Mouse (Mus musculus): ENCODE data around the gene Zglp1.

Zglp1 gene

DNA sequence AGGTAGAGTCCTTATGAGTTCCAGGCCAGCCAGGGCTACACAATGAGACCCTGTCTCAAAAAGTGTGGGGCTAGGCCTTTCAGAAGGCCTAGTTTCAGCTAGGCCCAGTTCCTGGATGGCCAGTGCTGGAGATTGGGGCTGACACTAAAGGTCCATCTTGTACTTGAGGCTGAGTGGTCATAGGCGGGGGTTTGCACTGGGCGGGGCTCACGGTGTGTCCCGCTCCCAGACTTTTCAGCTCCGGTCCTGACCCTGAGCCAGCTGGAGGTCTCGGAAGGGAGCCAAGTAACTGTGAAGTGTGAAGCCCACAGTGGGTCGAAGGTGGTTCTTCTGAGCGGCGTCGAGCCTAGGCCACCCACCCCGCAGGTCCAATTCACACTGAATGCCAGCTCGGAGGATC is 40.0 kb downstream of the Zglp1 start:
- no peak for DNase-seq (ENCODE audit: low spot score)

DNA sequence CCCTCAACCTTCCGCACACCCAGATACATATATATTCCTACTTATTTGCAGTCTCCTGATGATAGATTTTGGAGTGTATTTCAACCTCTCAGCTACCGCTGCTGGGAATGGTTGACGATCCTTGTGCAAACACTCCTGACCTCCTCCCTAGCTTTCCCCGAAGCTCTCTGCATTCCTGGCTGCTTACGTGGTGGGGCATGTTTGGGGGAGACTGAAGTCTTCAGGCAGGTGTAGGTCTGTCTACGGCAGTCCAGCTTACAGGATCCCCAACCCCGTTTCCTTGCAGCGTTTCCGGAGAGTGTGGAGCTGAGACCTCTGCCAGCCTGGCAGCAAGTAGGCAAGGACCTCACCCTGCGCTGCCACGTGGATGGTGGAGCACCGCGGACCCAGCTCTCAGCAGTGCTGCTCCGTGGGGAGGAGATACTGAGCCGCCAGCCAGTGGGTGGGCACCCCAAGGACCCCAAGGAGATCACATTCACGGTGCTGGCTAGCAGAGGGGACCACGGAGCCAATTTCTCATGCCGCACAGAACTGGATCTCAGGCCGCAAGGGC is 41.6 kb downstream of the Zglp1 start:
- no peak for DNase-seq (ENCODE audit: low spot score)

DNA sequence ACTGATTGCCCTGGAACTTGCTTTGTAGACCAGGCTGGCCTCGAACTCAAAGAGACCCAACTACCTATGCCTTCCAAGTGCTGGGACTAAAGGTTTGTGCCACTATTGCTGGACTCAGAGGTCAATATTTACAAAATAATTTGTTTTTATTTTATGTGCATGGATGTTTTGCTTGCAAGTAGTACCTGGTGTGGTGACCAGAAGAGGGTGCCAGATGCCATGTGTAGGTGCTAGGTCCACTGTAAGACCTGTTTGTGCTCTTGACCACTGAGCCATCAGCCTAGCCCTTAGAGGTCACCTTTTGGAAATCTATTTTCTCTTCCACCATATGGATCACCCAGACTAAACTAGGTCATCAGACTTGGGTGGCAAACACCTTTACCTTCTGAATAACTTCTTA is 44.2 kb downstream of the Zglp1 start:
- no peak for DNase-seq (ENCODE audit: low spot score)

DNA sequence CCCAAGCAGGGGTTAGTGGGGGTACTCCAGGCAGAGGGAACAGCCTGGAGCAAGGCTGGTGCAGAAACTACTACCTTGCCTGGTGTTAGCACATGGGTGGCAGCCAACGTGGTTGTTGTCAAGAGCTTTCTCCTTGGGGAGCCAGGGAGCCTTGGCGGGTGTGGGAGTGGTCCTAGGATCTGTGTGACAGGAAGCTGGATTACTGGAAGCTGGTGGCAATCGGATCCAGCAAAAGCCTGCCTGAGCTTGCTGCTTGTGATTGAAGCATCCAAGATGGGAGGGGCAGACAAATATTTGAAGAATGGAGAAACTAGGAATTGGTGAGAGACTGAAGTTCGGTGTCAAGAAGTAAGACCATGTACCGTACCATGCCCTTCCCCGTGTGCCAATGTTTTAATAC is 44.6 kb downstream of the Zglp1 start:
- DNase-seq (ENCODE audit: low spot score) = no peak

DNA sequence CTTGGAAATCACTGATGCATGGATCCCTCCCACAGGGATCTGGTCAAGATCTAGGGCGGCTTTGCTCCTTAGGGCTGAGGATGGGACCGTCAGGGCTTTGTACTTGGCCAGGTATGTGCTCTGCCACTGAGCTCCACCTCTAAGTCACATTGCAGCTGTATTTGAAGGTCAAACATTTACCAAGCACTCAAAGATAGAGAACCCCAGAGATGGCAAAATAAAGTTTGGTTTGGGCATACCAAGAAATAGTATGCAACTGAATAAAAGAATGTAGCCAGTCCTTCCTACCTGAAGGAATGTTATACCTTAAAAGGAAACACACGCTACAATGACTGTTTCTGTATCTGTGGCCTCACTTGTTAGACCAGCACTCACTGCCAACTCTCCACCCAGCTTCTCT is 45.5 kb downstream of the Zglp1 start:
- no peak for DNase-seq (ENCODE audit: low spot score)

DNA sequence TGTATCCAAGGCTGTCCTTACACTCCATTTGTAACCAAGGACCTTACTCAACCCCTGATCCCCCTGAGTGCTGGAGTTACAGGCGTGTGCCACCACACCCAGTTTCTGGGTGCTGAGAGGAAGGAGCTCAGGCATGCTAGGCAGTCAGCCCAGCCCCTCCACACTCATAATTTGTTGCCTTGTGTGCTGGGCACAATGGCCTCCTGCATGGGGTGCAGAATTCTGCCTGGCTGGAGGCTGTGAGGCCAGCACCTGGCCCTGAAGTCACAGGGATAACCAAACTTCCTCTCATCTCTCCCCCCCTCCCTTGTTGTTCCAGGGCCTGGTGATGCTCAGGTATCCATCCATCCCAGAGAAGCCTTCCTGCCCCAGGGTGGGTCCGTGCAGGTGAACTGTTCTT is 48.3 kb downstream of the Zglp1 start:
- DNase-seq (ENCODE audit: low spot score) = no peak

DNA sequence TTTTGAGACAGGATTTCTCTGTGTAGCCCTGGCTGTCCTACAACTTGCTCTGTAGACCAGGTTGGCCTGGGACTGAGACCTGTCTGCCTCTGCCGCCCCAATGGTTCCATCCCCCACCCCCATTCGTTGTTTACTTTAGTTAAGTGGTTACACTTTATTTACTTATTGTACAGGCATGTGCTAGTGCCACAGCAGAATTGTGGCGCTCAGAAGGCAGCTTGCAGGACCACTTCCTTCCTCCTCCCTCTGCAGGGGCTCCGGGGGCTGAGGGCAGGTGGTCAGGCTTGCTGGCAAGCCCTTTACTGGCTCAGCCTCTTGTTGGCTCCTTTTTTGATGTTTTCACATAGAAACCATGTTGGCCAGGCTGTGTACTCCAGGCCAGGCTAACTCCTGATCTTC is 49.7 kb downstream of the Zglp1 start:
- no peak for DNase-seq (ENCODE audit: low spot score)

DNA sequence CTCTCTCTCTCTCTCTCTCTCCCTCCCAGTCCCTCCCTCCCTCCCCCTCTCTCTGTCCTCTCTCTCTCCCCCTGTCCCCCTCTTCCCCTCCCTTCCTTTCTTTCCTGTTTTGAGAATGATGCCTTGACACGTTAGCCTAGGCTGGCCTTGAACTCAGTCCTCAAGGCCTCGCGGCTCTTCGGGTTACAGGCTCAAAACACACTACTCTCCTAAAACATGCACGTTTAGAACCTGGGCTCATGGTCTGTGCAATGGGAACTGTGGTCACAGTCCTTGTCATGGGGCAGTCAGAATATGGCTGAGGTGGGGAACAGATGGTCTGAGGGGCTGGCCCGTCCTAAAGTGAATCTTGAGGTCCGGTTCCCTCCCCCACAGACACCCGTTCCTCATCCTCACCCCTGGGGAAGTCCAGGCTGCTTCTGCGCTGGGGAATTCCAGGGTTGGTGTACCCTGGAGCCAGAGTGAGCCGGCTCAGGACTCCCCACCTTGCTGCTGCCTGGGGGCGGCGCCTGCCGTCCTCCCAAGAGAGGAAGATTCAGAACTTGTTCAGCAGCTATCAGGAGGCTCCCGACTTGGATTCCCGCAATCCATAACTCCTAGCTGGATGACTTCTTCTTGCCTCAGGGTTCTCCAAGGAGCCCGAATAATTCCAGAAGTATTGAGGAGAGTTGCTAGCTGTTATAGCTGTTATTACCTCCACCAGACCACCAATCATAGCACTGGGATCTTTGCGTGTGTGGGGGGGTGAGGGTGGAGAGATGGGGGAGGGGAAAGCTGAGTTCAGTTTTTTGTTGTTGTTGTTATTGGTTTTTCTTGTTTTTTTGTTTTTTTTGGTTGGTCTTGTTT is 50.3 kb downstream of the Zglp1 start:
- DNase-seq (ENCODE audit: low spot score) = no peak

DNA sequence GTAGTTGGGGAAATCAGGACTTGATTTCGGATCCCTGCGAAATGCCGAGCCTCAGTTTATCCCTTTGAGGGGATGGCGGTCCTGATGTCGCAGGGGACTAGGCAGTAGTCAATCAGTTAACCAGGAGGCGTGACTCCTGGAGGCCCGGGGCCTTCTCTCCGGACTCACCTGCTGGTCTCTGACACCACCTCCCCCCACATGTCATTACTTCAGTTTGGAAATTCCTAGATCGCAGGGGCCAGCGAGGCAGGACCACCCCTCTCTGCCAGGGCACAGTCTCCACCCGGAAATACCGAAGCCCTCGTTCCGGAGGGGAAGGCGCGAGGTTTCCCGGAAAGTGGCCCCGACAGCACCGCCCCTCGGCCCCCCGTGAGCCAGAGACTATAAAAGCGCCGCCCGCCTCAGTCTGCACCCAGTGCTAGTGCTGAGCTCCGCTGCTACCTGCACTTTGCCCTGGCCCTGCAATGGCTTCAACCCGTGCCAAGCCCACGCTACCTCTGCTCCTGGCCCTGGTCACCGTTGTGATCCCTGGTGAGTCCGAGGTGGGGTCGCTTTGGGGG is 51.2 kb downstream of the Zglp1 start, which contains the start of gene Icam1:
Gene Icam1 (plus strand): TSS at position 415 of the 560 bp plus-strand sequence.
- DNase-seq (ENCODE audit: low spot score) = no peak

DNA sequence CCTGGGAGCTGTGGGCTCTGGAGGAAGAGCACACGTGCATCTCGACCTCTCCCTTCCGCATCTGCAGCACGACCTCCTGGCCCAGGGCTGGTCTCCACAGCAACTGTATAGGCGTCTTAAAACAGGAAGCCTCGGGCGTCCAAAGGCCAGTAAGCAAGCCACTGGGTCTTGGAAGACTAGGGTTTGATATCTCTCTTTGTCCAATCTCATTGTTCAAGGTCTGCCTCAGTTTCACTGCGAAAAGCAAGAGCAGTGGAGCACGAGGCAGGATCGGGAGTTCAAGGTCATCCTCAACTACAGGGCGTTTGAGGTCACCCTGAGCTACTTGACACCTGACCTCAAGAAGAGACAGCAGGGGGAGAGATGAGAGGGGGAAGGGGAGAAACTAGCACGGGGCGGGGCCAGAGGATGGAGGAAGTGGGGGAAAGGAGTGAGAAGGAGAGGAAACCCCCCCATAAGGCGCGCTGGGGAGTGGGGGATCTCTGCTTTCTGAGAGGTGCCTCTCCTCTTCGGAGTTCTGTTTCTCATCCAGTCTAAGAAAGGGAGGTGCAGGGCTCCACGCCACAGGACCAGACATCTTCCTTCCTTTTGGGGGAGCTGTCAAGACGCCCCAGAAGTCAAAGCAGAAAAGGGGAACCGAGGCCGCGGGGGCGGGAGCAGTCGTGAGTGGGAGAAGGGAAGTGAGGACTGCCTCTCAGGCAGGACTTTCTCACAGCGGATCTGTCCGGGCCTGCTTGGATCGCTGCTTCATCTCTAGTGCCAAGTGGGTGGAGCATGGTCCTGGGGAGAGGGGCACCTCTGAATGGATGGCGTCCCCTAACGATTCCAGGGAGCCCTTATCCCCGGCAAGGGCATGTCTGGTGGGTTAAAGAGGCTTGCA is 52.0 kb downstream of the Zglp1 start:
- no peak for DNase-seq (ENCODE audit: low spot score)
